Mouse (Mus musculus) lung, postnatal 0 days (tissue): ENCODE measurements at regions not wholly inside any gene's neighbourhood (a gene's known extent, or its start where the extent isn't known, plus 50 kb on each side); places are given as distances from the start of the nearest gene placed in this dataset.

ENCODE experiments used
- ATAC-seq: fragments of 200-750 bp; cut with Nextera tagmentation; 2 replicates; pipeline ENCODE4 v1.8.0; 2017; ENCODE audit warnings: moderate library complexity
- DNase-seq: peaks from one replicate; pipeline ENCODE4 v3.0.0-alpha.2; 2016; ENCODE audit warnings: low spot score
- H3K27ac ChIP-seq: fragments of 300-500 bp; sonication (generic); 2 replicates; pipeline ENCODE4 v1.5.1; 2014; ENCODE audit warnings: antibody characterized with exemption, mild to moderate bottlenecking, low read length, mixed read lengths
- H3K27me3 ChIP-seq: fragments of 300-500 bp; sonication (generic); replicated peaks from 2 replicates; pipeline ENCODE4 v1.6.1; 2014; ENCODE audit warnings: low read length, mixed read lengths; ENCODE audit not compliant: insufficient read depth
- H3K36me3 ChIP-seq: fragments of 300-500 bp; sonication (generic); 2 replicates; pipeline ENCODE4 v1.6.1; 2014; ENCODE audit warnings: low read length, mixed read lengths; ENCODE audit not compliant: insufficient read depth
- H3K4me1 ChIP-seq: fragments of 300-500 bp; sonication (generic); 2 replicates; pipeline ENCODE4 v1.6.1; 2014; ENCODE audit warnings: antibody characterized with exemption, low read depth, low read length, mixed read lengths; ENCODE audit not compliant: insufficient read depth
- H3K4me2 ChIP-seq: fragments of 300-500 bp; sonication (generic); replicated peaks from 2 replicates; pipeline ENCODE4 v1.6.1; 2014; ENCODE audit warnings: low read depth, mild to moderate bottlenecking, low read length, moderate library complexity, mixed read lengths
- H3K4me3 ChIP-seq: fragments of 300-500 bp; sonication (generic); 2 replicates; pipeline ENCODE4 v1.5.1; 2014; ENCODE audit warnings: low read depth, low read length
- H3K9ac ChIP-seq: fragments of 300-500 bp; sonication (generic); replicated peaks from 2 replicates; pipeline ENCODE4 v1.6.1; 2014; ENCODE audit warnings: low read depth, mild to moderate bottlenecking
- H3K9me3 ChIP-seq: fragments of 300-500 bp; sonication (generic); 2 replicates; pipeline ENCODE4 v1.6.1; 2016; ENCODE audit warnings: low read length, mixed read lengths
- CTCF ChIP-seq: IDR thresholded peaks from 2 replicates; pipeline ENCODE4 v1.5.1; 2016; ENCODE audit warnings: antibody characterized with exemption, mild to moderate bottlenecking
- EP300 ChIP-seq: IDR thresholded peaks from 2 replicates; pipeline ENCODE4 v1.6.1; 2016; ENCODE audit warnings: antibody characterized with exemption, mild to moderate bottlenecking, control low read depth
- WGBS: fragments of 180-500 bp; shearing (Covaris S2); extraction: QIAGEN DNeasy Blood & Tissue Kit; methylation state at CpG from one replicate; pipeline ENCODE4 v1.1.7; 2014; 5-methylcytosine and 5-hydroxymethylcytosine counted together

DNA sequence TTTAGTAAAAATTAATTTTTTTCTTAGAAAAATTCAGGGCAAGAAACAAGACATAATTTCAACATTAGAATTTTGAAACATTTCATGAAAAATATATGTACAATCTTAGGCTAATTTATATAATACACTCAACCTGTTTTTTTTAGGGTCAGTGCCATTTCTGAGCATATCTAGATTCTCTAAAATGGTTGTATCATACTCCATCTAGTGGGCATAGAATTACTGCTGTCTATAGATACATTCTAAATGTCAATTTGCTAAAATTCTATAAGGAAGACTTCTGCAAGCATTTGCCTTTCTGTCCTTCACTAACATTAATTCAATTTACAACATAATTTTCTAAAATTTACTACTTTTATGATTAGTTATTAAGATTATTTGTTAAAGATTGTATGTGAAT lies 507.7 kb downstream of the Zbbx start:
- TF ChIP-seq EP300 (no peak), CTCF (no peak)
- DNase-seq: no peak
- Histone ChIP-seq H3K27ac (no peak overlapping the region), H3K4me2 (no peak overlapping the region), H3K9ac (no peak overlapping the region), H3K36me3 (no peaks in the 10 kb centered on the region), H3K27me3 (no peaks in the 10 kb centered on the region), H3K4me1 (no peaks in the 10 kb centered on the region), H3K4me3 (no peak overlapping the region), H3K9me3 (no peaks in the 10 kb centered on the region)
- ATAC-seq: no peak

DNA sequence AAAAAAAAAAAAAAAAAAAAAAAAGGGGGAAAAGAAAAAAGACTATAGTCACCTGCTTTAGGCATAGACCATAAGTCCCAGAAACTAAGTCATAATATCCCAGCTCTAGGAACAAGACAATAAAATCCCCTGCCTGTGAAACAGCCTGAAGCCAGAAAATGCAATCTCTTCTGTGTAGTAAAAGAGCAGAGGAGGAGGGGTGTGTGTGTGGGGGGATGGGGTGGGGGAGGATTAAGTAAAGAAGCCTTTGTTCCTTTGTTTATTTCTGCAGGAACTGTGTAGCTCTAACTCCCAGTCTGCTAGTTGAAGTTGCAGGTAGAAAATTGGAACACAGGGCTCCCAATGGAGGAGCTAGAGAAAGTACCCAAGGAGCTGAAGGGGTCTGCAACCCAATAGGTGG lies 532.2 kb downstream of the Zbbx start:
- DNase-seq (no peak), ATAC-seq (no peak)
- H3K9ac ChIP-seq: no peak overlapping the region
- no peaks in the 10 kb centered on the region for H3K4me1 ChIP-seq
- no peak overlapping the region for H3K4me2 ChIP-seq
- no peaks in the 10 kb centered on the region for H3K36me3 ChIP-seq
- H3K27ac ChIP-seq: no peak overlapping the region
- TF ChIP-seq EP300 (no peak), CTCF (no peak)
- no peaks in the 10 kb centered on the region for H3K27me3 ChIP-seq
- no peaks in the 10 kb centered on the region for H3K9me3 ChIP-seq
- no peak overlapping the region for H3K4me3 ChIP-seq

DNA sequence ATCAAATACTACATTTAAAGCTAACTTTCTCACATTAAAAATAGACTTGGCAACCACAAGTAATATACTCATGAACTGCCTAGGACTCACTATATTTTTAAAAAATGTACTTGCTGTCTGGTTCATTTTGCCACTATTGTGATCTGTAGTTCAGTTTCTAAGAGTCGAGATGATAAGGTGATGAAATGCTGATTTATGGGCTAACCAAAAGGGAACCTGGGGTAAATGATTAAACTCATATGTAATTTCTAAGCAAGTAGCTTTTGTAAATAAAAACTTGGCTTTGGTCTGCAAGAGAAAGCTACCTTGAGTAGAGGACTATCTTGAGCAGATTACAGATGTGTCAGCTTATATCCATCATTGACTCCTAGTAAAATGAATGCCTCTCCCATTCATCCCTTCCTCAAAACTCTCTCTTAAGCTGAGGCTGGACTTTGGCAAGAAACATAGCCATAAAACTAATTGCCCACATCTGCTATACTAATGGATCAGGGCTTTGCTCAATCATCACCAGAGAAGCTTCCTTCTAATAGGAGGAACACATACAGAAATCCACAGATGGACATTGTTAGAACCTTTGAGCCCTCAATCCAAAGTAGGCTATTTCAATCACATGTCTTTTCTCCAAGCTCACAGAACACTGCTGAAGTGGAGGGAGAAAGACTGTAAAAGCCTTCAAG lies 563.4 kb downstream of the Zbbx start:
- no peak overlapping the region for H3K4me3 ChIP-seq
- ATAC-seq: no peak
- TF ChIP-seq CTCF (no peak), EP300 (no peak)
- H3K36me3 ChIP-seq: no peaks in the 10 kb centered on the region
- no peaks in the 10 kb centered on the region for H3K4me1 ChIP-seq
- H3K27ac ChIP-seq: no peak overlapping the region
- WGBS: 68% methylated on average over 1 of the region's 1 CpGs
- no peaks in the 10 kb centered on the region for H3K27me3 ChIP-seq
- no peak for DNase-seq
- H3K9me3 ChIP-seq: no peaks in the 10 kb centered on the region
- H3K9ac ChIP-seq: no peak overlapping the region
- H3K4me2 ChIP-seq: no peak overlapping the region

DNA sequence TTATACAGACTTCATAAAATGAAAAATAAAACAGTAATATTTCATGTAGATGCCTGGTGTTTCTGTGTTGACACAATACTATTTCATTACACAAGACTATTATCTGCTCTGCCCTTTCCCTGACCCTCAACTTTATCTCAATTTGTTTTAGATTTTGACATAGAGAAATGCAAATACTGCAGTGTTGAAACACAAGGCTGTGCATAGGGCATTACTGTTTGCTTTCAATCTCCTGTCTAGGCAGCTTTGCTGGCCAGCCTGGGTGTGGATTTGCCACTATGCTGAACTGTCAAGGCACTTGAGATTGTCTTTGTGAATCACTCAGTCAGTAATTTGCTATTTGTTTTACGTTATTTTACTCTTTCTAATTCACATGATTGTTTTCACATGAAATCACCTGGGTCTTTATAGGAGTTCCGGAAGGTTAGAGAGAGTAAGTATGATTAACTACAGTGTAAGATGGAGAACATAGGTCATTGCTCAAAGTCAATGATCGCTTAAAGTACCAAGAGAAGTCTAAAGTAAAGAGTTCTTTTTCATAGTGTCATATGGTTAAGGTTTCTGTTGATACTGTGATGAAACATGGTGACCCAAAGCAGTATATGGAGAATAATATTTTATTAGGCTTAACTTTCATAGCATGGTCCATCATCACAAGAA lies 576.0 kb downstream of the Zbbx start:
- Histone ChIP-seq H3K4me2 (no peak overlapping the region), H3K9ac (no peak overlapping the region), H3K36me3 (no peaks in the 10 kb centered on the region), H3K4me1 (no peaks in the 10 kb centered on the region), H3K9me3 (no peaks in the 10 kb centered on the region), H3K27ac (no peak overlapping the region), H3K27me3 (no peaks in the 10 kb centered on the region), H3K4me3 (no peak overlapping the region)
- 38% methylated on average over 3 of the region's 3 CpGs for WGBS
- TF ChIP-seq CTCF (no peak), EP300 (no peak)
- peak; percentile 83 for ATAC-seq
- DNase-seq: peak; percentile 33

DNA sequence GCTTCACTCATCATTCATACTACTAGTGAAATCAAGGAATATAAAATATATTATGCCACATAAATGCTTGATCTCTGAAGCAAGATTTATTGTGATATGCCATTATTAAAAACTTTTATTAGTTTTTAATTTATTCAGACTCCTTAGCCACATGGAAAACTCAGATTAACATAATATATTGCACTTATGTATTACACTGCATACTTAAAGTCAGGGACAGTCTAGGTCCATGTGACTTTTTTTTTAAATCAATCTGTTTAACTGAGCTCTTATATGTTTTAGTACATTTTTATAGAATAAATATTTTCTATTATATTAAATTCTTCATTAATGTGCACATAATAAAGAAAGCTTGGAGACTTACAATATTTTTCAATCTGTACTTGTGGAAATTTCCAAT lies 599.7 kb downstream of the Zbbx start:
- no peak for DNase-seq
- TF ChIP-seq EP300 (no peak), CTCF (no peak)
- Histone ChIP-seq H3K9me3 (no peaks in the 10 kb centered on the region), H3K27ac (no peak overlapping the region), H3K4me2 (no peak overlapping the region), H3K36me3 (no peaks in the 10 kb centered on the region), H3K4me1 (no peaks in the 10 kb centered on the region), H3K9ac (no peak overlapping the region), H3K27me3 (no peaks in the 10 kb centered on the region), H3K4me3 (no peak overlapping the region)
- no peak for ATAC-seq

DNA sequence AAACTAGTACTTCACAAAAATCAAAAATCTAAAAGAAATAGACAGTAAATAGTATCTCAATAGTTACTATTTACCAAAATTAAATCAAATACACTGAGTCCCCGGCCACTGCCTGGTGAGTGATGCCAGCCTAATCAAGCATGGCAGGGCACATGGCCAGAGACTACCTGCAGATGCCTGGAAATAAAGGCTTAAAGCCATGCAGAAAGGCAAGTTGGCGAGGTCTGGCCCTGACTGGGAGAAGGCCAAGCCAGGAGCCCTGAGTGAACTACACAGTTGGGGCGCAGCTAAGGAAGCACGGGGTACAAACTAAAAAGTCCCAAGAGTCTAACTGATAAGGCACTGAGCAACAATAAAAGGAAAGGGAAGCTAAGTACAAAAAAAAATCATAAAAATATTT lies 630.0 kb downstream of the Zbbx start:
- TF ChIP-seq EP300 (no peak), CTCF (no peak)
- H3K4me2 ChIP-seq: no peak overlapping the region
- 67% methylated on average over 4 of the region's 4 CpGs for WGBS
- H3K27ac ChIP-seq: no peak overlapping the region
- H3K9ac ChIP-seq: no peak overlapping the region
- no peaks in the 10 kb centered on the region for H3K9me3 ChIP-seq
- no peak for ATAC-seq
- no peak for DNase-seq
- no peaks in the 10 kb centered on the region for H3K4me1 ChIP-seq
- no peak overlapping the region for H3K4me3 ChIP-seq
- H3K27me3 ChIP-seq: no peaks in the 10 kb centered on the region
- no peaks in the 10 kb centered on the region for H3K36me3 ChIP-seq
